Mouse (Mus musculus): Measurements from ENCODE around the gene Rasgrf2.

- TF ChIP-seq CTCF (IDR thresholded peaks at IDR 0.05; ENCODE audit: low read depth) = no peak
- no peak for TF ChIP-seq EP300 (IDR thresholded peaks at IDR 0.05; ENCODE audit: low read depth)
Measured at GRCm38 (mm10) chr13:92150551-92150950, 19.1 kb upstream of the Rasgrf2 start.
